Mouse (Mus musculus) layer of hippocampus, postnatal 10 days (tissue): ENCODE data around the gene Ndufa11. TPM values are rescaled to one million over a fixed set of nuclear protein-coding genes. Genes with fewer than 3 reads are reported as not detected.

Experiments
- DNase-seq, 2 experiments: peaks; one replicate each; pipeline ENCODE4 v3.0.0; 2021; ENCODE audit warnings: low spot score in 2 of 2
- total RNA-seq, 2 experiments: library from RNA; stranded (reverse); gene quantifications; 2 replicates each; pipeline ENCODE4 v1.2.3; 2021

Gene Ndufa11
- total RNA-seq, 2 experiments from 2014 or later = 262 to 265 TPM

DNA sequence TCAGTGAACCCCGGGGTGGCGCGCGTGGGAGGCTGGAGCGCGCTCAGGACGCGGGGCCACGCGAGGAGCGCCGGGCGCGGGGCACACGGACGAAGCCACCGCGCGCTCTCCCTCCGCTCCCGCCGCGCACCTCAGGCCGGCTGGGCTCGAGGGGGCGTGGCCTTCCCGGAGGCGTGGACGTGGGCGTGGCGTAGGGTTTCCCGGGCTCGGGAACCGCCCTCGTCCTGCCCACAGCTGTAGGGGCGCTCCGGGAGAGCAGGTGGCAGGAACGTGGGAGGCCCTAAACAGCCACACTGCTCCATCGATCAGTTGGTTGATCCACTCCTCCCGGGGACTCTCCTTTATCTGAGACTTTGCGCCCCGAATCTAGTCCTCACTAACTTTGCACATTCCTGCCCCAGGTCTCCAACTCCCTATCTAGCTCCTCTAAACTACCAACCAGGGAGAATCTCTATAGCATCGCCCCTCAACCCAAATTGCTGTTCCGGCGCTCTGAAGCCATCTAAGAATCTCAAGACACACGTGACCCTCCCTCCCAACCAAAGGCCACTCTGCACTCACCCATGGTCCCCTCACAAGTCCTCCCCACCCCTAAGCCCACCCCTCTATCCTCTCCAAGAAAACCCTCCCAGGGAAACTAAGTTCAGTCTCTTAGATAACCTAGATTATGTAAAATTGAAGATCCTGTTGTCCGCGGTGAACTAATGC lies 40.0 kb downstream of the Ndufa11 start, which contains the start of gene Nrtn:
TSS of gene Nrtn (minus strand) at position 115 of the 708 bp plus-strand sequence.
- peak; percentile 60 to 71 for DNase-seq

DNA sequence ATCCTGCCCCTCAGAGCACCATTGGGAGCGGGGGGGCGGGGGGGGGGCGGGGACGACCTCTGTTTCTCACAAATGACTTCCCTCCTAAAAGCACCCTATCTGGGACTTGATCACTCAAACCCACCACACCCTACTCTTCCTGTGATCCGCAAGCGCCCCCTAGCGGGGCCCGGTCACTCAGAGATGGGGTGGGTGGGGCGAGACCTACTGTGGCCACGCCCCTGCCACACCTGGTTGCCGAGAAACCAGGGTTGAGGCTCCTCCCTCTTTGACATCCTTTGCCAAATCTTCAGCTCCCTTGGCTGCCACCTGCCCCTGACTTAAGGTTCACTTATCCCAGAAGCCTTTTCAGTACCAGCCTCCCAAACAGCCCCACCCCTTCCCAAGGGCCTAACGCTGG lies 40.6 kb downstream of the Ndufa11 start:
- DNase-seq = peak; percentile 71 to 73

DNA sequence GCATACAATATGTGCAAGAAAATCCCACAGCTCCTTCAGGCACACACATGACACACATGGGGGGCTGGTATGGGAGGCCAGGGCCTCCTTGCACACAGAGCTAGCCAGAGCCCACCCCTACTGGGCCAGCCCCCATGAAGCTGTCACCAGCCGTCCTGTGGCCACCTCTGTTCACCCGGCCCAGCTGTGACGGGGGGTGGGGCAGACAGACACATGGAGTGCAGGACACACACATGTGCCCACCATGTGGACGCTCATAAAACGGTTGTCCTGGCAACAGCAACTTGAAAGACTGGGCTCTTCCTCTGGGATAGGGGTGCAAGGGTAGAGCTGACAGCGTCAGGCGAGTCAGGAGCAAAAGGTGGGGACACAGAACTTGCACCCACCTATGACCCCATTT lies 41.7 kb downstream of the Ndufa11 start:
- no peak for DNase-seq

DNA sequence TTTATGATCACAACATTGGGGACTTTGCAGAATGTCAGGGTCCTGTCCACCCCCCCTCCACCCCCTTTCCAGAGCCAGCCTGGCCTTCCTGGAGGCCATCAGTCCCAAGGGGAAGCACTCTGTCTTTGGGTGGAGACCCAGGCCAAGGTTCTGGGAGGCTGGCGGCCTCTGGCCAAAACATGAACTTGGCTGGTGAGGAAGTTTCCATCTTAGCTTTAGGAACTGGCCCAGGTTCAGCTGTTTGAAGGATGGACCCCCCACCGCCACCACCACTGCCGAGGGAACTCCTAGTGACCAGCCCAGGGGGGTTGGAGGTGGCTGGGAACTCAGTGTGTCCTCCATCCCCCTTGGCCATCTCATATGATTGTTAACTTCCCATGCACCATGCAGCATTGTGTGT lies 43.5 kb downstream of the Ndufa11 start:
- DNase-seq = no peak

DNA sequence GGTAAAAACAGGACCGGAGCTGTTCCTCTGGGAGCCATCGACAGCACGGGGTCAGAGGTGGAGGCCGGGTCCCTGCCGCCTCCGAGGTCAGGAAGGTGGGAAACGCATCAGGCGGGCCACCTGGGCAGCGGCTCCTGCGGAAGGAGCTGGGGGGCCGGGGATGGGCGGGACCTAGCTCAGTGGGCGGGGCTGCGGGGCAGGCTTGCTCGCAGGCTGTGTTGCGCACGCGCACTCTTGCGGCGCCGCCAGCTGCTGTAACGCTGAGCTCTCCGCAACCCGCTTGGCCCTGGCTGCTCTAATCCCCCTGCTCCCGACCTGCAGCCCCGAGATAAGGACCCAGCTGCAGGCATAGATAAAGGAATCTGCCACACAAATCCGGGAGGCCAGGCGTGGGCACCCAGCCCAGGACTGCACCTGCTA lies 44.4 kb downstream of the Ndufa11 start:
- peak; percentile 81 to 91 for DNase-seq

DNA sequence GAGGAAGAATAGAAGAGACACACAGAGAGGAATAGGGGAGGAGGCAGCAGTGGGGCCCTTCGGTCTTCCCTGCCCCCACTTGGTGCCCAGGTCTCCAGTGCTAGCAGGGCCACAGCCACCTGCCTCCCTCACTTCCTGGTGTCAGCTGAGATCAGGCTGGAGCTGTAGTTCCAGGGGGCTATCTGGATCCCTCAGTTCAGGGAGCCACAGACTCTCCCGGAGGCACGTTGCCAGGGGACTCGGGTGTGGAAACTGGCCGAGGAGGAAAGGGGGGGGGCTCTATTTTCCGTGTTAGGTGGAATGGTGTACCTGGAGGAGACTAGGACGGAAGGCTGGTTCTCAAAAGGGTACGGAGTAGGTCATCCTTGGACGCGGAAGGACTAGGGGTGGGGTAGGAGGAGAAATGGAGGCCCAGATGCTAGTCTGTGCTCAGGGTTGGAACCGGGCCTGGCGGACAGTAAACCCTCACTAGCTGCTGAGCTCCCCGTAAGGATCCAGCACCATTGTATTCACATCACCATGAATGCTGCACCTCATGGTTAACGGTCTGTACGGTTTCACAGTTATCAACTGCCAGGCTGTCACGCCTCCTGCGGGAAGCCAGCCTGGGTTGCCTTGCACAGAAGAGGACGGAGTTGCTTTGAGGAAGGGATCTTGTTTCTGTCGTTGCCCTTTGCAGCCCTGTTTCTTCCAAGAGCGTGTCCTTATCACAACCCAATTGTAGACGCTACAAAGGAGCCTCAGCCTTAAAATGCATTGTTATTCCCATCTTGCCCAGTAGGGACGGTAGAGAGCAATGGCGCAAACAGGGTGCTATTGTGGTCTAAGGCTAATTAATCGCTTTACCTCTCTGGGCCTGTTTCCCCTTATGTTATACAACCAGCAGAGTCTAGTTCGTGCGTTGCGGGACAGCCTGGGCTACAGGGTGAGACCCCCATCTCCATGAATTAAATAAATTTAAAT lies 45.5 kb downstream of the Ndufa11 start:
- DNase-seq = peak; percentile 63 to 71

DNA sequence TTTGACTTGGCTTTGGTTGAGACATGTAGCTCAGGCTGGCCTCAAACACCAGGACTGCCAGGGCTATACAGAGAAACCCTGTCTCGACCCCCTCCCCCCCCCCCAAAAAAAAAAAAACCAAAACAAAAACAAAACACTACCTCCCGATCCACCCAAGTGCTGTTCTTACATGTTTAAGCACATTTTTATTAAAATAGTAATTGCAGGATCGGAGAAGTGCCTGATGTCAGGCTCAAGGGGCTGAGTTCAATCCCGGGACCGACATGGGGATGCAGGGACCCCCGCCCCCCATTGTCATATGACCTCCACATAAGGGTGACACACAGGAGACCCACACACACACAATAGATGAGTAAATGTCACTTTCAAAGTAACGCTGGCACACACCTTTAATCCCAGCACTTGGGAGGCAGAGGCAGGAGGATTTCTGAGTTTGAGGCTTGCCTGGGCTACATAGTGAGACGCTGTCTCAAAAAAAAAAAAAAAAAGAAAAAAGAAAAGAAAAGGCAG lies 46.2 kb downstream of the Ndufa11 start:
- DNase-seq = no peak

DNA sequence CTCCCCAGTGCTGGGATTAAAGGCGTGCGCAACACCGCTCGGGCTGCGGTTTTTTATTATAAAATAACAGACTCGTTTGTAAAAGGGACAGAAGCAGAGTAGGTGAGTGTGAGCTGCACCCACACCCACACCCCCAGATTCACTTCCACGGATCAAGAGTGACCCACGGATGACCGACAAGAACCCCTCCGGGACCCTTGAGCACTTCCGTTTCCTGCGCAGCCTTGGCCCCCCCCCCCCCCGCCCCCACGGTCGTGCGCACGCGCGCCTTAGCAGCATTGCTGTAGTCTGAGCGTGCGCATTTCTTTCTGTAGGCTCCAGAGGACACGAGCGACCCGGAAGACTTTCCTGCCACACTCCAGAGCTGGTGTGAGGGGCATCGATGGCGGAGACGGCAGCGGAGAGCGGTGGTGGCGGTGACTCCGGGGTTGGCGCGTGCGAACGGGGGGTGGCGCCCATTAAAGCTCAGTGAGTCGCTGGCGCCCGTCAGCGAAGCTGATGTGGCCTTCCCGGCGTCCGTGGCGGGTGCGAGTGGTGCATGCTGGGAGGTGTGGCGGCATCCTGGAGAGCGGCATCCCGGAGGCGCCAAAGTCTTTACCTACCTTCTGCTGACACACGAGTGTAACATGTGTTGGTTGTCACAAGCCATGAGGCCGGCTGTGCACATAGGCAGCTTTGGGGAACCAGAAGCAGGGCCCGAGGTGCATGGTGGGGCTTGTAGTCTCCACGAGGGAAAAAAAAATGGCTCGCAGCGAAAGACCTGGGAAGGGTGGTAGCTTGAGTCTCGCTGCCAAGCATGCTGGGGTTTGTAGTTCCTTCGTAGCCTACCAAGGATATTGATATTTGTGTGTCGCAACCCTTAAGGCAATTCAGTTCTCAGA lies 47.1 kb downstream of the Ndufa11 start, which contains the start of gene Dus3l:
TSS of gene Dus3l (plus strand) at position 284 of the 881 bp plus-strand sequence.
- peak; percentile 90 for DNase-seq

DNA sequence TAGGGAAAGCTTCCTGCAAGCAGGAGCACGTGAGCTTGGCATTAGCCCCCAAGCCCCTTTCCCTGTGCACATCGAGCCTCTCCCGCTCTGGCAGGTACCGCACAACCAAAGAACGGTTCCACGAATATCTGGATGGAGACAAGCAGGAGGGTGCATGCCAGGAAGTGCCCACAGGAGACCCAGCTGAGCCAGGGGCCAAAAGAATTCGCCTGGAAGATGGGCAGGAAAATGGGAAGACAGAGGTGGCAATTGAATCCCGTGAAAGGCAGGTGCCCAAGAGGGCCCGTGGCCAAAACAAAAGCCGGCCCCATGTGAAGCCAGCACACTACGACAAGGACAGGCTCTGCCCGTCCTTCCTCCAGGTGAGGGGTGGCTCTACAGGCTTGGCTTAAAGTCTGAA lies 47.9 kb downstream of the Ndufa11 start:
- no peak for DNase-seq

DNA sequence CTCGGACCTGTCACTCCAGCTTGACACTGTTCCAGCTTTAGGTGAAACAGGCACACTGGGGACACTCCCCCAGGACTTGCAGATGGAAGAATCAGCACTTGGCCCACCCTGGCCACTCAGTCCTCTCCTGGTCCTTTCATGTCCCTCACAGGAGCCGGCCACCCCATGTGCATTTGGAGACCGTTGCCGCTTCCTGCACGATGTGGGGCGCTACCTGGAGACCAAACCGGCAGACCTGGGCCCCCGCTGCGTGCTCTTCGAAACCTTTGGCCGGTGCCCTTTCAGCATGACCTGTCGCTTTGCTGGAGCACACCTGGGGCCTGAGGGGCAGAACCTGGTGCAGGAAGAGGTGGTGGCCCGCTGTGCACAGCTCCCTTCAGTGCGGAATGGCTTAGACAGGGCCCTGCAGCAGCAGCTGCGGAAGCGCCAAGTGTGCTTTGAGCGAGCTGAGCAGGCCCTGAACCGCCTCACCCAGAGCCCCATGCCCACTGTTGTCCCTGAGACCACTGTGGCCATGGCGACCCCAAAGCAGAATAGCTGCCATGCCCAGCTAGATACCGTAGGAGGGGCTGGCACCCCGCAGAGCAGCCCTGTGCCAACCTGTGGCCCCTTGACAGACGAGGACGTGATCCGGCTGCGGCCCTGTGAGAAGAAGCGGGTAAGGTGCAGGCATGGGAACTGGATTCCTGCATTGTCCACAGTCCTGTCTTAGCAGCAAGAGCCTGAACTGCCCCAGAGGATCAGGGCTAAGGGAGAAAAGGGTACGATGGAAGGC lies 49.3 kb downstream of the Ndufa11 start:
- no peak for DNase-seq

DNA sequence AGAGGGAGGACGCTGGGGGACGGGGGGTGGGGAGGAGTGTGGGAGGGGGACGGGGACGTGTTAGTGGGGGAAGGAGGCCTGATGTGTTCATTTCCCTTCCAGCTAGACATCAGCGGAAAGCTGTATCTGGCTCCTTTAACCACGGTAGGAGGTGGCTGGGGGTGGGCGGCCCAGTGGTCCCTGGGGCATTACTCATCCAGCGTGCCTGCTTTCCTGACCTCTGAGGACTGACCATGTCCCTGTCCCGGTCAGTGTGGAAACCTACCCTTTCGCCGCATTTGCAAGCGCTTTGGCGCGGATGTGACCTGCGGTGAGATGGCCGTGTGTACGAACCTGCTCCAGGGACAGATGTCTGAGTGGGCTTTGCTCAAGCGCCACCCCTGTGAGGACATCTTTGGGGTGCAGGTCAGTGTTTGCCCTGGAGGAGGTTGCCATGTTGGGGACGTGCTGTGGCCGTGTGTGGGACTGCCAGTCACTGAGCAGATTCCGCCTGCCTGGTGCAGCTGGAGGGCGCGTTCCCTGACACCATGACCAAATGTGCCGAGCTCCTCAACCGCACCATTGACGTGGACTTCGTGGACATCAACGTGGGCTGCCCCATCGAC lies 50.1 kb downstream of the Ndufa11 start:
- no peak for DNase-seq

DNA sequence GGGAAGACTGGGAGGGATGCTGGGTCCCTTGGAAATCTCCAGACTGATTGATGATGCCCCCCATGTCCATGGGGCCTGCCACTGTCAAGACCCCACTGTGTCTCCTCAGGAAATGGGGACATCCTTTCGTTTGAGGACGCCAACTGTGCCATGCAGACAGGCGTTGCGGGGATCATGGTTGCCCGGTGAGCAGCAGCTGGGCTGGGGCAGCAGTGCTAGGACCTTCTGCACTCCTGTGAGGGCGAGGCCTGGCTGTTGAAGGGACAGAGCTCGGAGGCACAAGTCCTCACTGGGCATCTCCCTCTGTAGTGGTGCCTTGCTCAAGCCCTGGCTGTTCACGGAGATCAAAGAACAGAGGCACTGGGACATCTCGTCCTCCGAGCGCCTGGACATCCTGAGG lies 51.4 kb downstream of the Ndufa11 start:
- DNase-seq = no peak

DNA sequence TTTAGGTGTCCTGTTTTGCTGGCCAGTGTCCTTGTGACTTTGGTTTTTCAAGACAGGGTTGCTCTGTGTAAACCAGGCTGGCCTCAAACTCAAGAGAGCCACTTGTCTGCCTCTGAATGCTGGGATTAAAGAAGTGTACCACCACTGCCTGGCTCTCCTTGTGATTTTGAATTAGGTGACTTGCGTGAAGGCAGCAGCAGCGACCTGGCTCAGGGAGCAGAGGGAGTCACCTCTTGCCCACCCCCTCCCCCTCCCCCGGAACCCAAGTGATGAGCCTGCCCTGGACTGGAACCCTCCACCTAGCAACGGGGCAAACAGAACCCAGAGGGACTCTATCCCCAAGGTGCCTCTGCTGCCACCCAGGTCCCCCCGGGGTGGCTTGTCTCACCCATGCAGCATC lies 52.4 kb downstream of the Ndufa11 start, which contains the start of gene Prr22:
TSS of gene Prr22 (plus strand) at position 301 of the 400 bp plus-strand sequence.
- DNase-seq = no peak

Other genes starting within 250 kb of the Ndufa11 start
- gene Ptprs, start 241.3 kb upstream of the Ndufa11 start, total RNA-seq = 100 to 1,000 TPM; 817 to 911 TPM
- not detected for gene Znrf4, start 205.3 kb upstream of the Ndufa11 start, total RNA-seq
- gene Gm20219, start 163.4 kb upstream of the Ndufa11 start, total RNA-seq = 1 to 10 TPM; 1.5 to 1.7 TPM
- 100 to 1,000 TPM; 122 to 141 TPM for gene Safb2, start 133.2 kb upstream of the Ndufa11 start, total RNA-seq
- 100 to 1,000 TPM; 147 to 185 TPM for gene Safb, start 132.9 kb upstream of the Ndufa11 start, total RNA-seq
- 100 to 1,000 TPM; 137 to 175 TPM for gene 2410015M20Rik, start 108.0 kb upstream of the Ndufa11 start, total RNA-seq
- gene Rpl36, start 104.4 kb upstream of the Ndufa11 start, total RNA-seq = 100 to 1,000 TPM; 454 to 456 TPM
- gene Lonp1, start 90.9 kb upstream of the Ndufa11 start, total RNA-seq = 10 to 100 TPM; 63.8 to 71.7 TPM
- 1 to 10 TPM in 1 of 2 experiments, under 1 TPM in 1; 0.87 to 1.3 TPM for gene Catsperd, start 89.6 kb upstream of the Ndufa11 start, total RNA-seq
- gene Ranbp3, start 44.5 kb upstream of the Ndufa11 start, total RNA-seq = 10 to 100 TPM; 84.9 to 91.7 TPM
- 10 to 100 TPM in 1 of 2 experiments, 1 to 10 TPM in 1; 9.7 to 12.5 TPM for gene Vmac, start 255 bp downstream of the Ndufa11 start, total RNA-seq
- gene Nrtn, start 39.8 kb downstream of the Ndufa11 start, total RNA-seq = 1 to 10 TPM; 1.6 to 2.3 TPM
- 10 to 100 TPM; 66.7 to 72.0 TPM for gene Dus3l, start 47.0 kb downstream of the Ndufa11 start, total RNA-seq
- under 1 TPM; 0.27 to 0.71 TPM for gene Prr22, start 52.5 kb downstream of the Ndufa11 start, total RNA-seq
- gene Rfx2, start 113.2 kb downstream of the Ndufa11 start, total RNA-seq = 1 to 10 TPM; 4.1 to 4.4 TPM
- not detected for gene Acsbg2, start 156.7 kb downstream of the Ndufa11 start, total RNA-seq
- gene 1700061G19Rik, start 157.7 kb downstream of the Ndufa11 start, total RNA-seq = under 1 TPM; 0.11 to 0.39 TPM
- gene Mllt1, start 217.6 kb downstream of the Ndufa11 start, total RNA-seq = 10 to 100 TPM; 68.7 to 72.0 TPM